14 mouse cellular contexts compared by ENCODE assay signal in the genomic region with DNA sequence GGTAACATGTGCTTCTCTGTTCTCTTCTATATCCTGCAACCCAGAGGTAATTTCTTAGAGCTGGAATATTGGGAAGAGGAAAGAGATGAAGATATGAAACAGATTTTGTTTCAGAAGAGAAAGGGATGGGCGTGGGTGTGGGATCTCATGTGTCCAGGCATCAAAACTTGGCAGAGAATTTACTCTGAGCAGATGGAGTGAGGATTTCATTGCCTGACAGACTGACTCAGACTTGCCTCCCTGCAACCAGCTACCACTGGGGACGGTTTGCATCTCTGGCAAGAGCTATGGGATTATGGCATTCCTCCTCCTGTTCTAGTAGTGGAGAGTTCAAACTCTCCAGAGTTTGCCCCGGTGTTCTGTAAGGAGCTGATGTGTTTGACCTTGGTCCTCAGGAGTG. TPM values are rescaled to one million over a fixed set of nuclear protein-coding genes. Genes with fewer than 3 reads are reported as not detected.
DNase-seq lines count a peak whose midpoint lies in the region; ATAC-seq and TF ChIP-seq lines count a peak whose summit lies in the region.
"Had no signal": no experiment of that assay in that cellular context is flagged by ENCODE, and none has a peak within 500 bp of the region (broad histone marks: within the 10 kb centered on the region; RNA-seq: fewer than 3 reads in every experiment).

No protein-coding gene starts in this region.

- peak; percentile 16 for DNase-seq in embryonic facial prominence, embryonic 14.5 days (ENCODE audit: low spot score)
- no peak for DNase-seq in embryonic facial prominence, embryonic 10.5 days (ENCODE audit: low spot score)
- DNase-seq in Muller cell, postnatal 12 days (ENCODE audit: inconsistent ontology term) = peak; percentile 12
- peak; percentile 71 to 82 for DNase-seq in cerebellum, postnatal 25 days
- DNase-seq in left cerebral cortex, adult 11 months (ENCODE audit: low spot score) = peak; percentile 73
- DNase-seq in urinary bladder, postnatal 25 days (ENCODE audit: low spot score) = no peak
- DNase-seq in lung, postnatal 4 days = no peak

- H3K36me3 ChIP-seq in embryonic facial prominence, embryonic 14.5 days (ENCODE audit: control insufficient read depth, insufficient read depth, low read length) = no peaks in the 10 kb centered on the region
- H3K36me3 ChIP-seq in embryonic facial prominence, embryonic 10.5 days (replicated peaks) = no peaks in the 10 kb centered on the region
- no peaks in the 10 kb centered on the region for H3K36me3 ChIP-seq in intestine, postnatal 0 days (ENCODE audit: control insufficient read depth, insufficient read depth)
- H3K36me3 ChIP-seq: embryonic facial prominence, embryonic 15.5 days; neural tube, embryonic 12.5 days had no signal

- no peaks in the 10 kb centered on the region for H3K4me1 ChIP-seq in embryonic facial prominence, embryonic 14.5 days (ENCODE audit: control insufficient read depth, insufficient read depth, low read length)
- H3K4me1 ChIP-seq in embryonic facial prominence, embryonic 10.5 days = no peaks in the 10 kb centered on the region
- H3K4me1 ChIP-seq in intestine, postnatal 0 days (replicated peaks; ENCODE audit: control insufficient read depth, insufficient read depth, low read length) = no peaks in the 10 kb centered on the region
- H3K4me1 ChIP-seq: embryonic facial prominence, embryonic 15.5 days; megakaryocyte, embryonic 14.5 days; neural tube, embryonic 12.5 days had no signal

- no peaks in the 10 kb centered on the region for H3K27me3 ChIP-seq in embryonic facial prominence, embryonic 14.5 days (replicated peaks; ENCODE audit: control insufficient read depth, insufficient read depth, low read length)
- no peaks in the 10 kb centered on the region for H3K27me3 ChIP-seq in embryonic facial prominence, embryonic 10.5 days (replicated peaks; ENCODE audit: low read depth, poor library complexity, severe bottlenecking)
- no peaks in the 10 kb centered on the region for H3K27me3 ChIP-seq in intestine, postnatal 0 days (replicated peaks; ENCODE audit: control insufficient read depth, insufficient read depth, low read length)
- H3K27me3 ChIP-seq: embryonic facial prominence, embryonic 15.5 days; neural tube, embryonic 12.5 days had no signal

- no peak for ATAC-seq in embryonic facial prominence, embryonic 14.5 days (ENCODE audit: low read depth)
- ATAC-seq in intestine, postnatal 0 days = no peak
- ATAC-seq: Patski had no signal

- no peak overlapping the region for H3K4me3 ChIP-seq in embryonic facial prominence, embryonic 14.5 days (ENCODE audit: low read depth, low read length)
- no peak overlapping the region for H3K4me3 ChIP-seq in embryonic facial prominence, embryonic 10.5 days
- H3K4me3 ChIP-seq in intestine, postnatal 0 days (ENCODE audit: low read depth, low read length) = no peak overlapping the region
- H3K4me3 ChIP-seq: embryonic facial prominence, embryonic 15.5 days; megakaryocyte, embryonic 14.5 days; neural tube, embryonic 12.5 days had no signal

- 46% methylated on average over 3 of the region's 3 CpGs for WGBS in embryonic facial prominence, embryonic 14.5 days
- WGBS in embryonic facial prominence, embryonic 10.5 days = 65% methylated on average over 3 of the region's 3 CpGs
- 57% methylated on average over 3 of the region's 3 CpGs for WGBS in intestine, postnatal 0 days

- H3K9me3 ChIP-seq in embryonic facial prominence, embryonic 14.5 days (ENCODE audit: control insufficient read depth, low read length) = no peaks in the 10 kb centered on the region
- no peaks in the 10 kb centered on the region for H3K9me3 ChIP-seq in embryonic facial prominence, embryonic 10.5 days
- H3K9me3 ChIP-seq in intestine, postnatal 0 days (ENCODE audit: control insufficient read depth) = no peaks in the 10 kb centered on the region
- H3K9me3 ChIP-seq: embryonic facial prominence, embryonic 15.5 days; megakaryocyte, embryonic 14.5 days; neural tube, embryonic 12.5 days had no signal

- no peak overlapping the region for H3K27ac ChIP-seq in embryonic facial prominence, embryonic 14.5 days (replicated peaks; ENCODE audit: low read depth, low read length)
- H3K27ac ChIP-seq in embryonic facial prominence, embryonic 10.5 days (replicated peaks) = no peak overlapping the region
- H3K27ac ChIP-seq in intestine, postnatal 0 days (ENCODE audit: low read depth, low read length) = no peak overlapping the region
- H3K27ac ChIP-seq: embryonic facial prominence, embryonic 15.5 days; neural tube, embryonic 12.5 days had no signal

- TF ChIP-seq CTCF in intestine, postnatal 0 days (IDR thresholded peaks at IDR 0.05; ENCODE audit: low read depth) = no peak

- H3K4me2 ChIP-seq in embryonic facial prominence, embryonic 14.5 days (ENCODE audit: low read depth, low read length) = no peak overlapping the region
- no peak overlapping the region for H3K4me2 ChIP-seq in intestine, postnatal 0 days (replicated peaks; ENCODE audit: low read depth)
- H3K4me2 ChIP-seq: embryonic facial prominence, embryonic 15.5 days; heart, embryonic 11.5 days; neural tube, embryonic 12.5 days had no signal

- H3K9ac ChIP-seq in embryonic facial prominence, embryonic 14.5 days (ENCODE audit: low read depth, low read length) = no peak overlapping the region
- no peak overlapping the region for H3K9ac ChIP-seq in intestine, postnatal 0 days (ENCODE audit: low read depth, low read length)
- H3K9ac ChIP-seq: embryonic facial prominence, embryonic 15.5 days; neural tube, embryonic 12.5 days had no signal

RNA-seq across cellular contexts. Expression of a gene that starts 34.2 kb away (rescaled TPM):
- polyA plus RNA-seq in embryonic facial prominence, embryonic 14.5 days (2014; fragmentation: Nextera tagmentation; extraction: Ambion mirVana) = 5.7 and 6.5 TPM in 2 replicates
- polyA plus RNA-seq in embryonic facial prominence, embryonic 10.5 days (2016; fragmentation: Nextera tagmentation; extraction: Ambion mirVana) = 1.8 and 2.5 TPM in 2 replicates
- 4.7 and 4.9 TPM in 2 replicates for polyA plus RNA-seq in intestine, postnatal 0 days (2015; fragmentation: Nextera tagmentation; extraction: Ambion mirVana)

RNA-seq across cellular contexts. Expression of a gene that starts 58.2 kb away (rescaled TPM):
- not detected in 2 replicates for polyA plus RNA-seq in embryonic facial prominence, embryonic 14.5 days (2014; fragmentation: Nextera tagmentation; extraction: Ambion mirVana)
- not detected in 2 replicates for polyA plus RNA-seq in embryonic facial prominence, embryonic 10.5 days (2016; fragmentation: Nextera tagmentation; extraction: Ambion mirVana)
- polyA plus RNA-seq in intestine, postnatal 0 days (2015; fragmentation: Nextera tagmentation; extraction: Ambion mirVana) = not detected in 2 replicates
- polyA plus RNA-seq: embryonic facial prominence, embryonic 15.5 days; heart, embryonic 11.5 days; limb, embryonic 14.5 days; neural tube, embryonic 12.5 days; Patski had no signal

Comparison
In these comparisons a context has a peak if more than half of its experiments do, and no peak if none do; other contexts are left out.
1. DNase-seq: peak in embryonic facial prominence, embryonic 14.5 days (single experiment), Muller cell, postnatal 12 days (single experiment), cerebellum, postnatal 25 days (2 of 2) and left cerebral cortex, adult 11 months (single experiment); none in embryonic facial prominence, embryonic 10.5 days (single experiment), urinary bladder, postnatal 25 days (single experiment) and lung, postnatal 4 days (0 of 2).